Mouse (Mus musculus): ENCODE measurements around the gene Naa16. TPM values are rescaled to one million over a fixed set of nuclear protein-coding genes. Genes with fewer than 3 reads are reported as not detected.
A peak's percentile ranks its signal among the peaks of the same experiment; 100 is the strongest.

Gene Naa16
- polyA plus RNA-seq, 1 experiment from 2014 or later = 16.8 TPM

DNA sequence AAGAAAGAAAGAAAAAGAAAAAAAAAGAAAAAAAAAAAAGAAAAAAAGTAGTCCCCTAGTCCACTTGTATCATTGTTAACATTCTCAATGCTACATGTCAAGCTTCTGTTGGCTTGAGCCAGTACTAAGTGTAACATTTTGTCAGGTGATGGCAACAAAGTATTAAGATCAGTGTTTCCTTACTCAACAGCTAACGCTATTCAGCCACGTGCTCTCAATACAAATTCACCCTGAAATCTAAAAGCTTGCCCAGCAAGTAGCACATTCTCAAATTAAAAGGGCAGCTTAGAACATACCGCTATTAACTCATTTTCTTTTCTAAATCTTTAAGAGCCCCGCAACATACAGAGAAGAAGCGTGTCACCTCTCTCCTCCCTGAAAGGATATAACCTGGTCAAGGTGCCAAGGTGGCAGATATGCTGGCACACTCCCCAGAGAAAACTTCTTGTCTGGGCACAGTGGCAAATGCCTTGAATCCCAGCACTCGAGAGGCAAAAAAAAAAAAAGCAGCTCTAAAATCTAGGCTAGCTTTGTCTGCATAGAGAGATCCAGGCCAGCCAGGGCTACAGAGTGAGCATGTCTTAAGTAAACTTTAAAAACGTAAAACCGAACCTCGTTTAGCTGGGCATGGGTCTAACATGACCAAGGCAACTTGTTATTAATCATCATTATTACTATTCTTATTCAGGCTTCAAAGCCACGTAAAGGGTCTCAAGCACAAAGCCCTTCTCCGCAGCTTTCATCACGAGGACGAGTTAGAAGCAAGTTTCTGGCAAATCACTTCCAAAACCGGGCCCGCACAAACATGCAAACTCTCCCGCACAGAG lies 927 bp downstream of the Naa16 start:
- ATAC-seq = no peak
- TF ChIP-seq CTCF (IDR thresholded peaks at IDR 0.05; ENCODE audit: low read depth) = no peak
- peak overlapping the region; percentile 72 for H3K4me2 ChIP-seq (replicated peaks; ENCODE audit: low read depth)
- H3K4me3 ChIP-seq (ENCODE audit: low read depth, low read length) = peak overlapping the region; percentile 86
- peak overlapping the region; percentile 76 for H3K9ac ChIP-seq (ENCODE audit: low read depth, low read length)
- H3K27ac ChIP-seq (ENCODE audit: low read depth, low read length) = peak overlapping the region; percentile 86; the same call in 1 of the 2 replicates
- no peaks in the 10 kb centered on the region for H3K4me1 ChIP-seq (replicated peaks; ENCODE audit: control insufficient read depth, insufficient read depth, low read length)
- no peaks in the 10 kb centered on the region for H3K9me3 ChIP-seq (ENCODE audit: control insufficient read depth)
- H3K36me3 ChIP-seq (ENCODE audit: control insufficient read depth, insufficient read depth) = peaks cover 4% of the 10 kb centered on the region
- WGBS = 1% methylated on average over 16 of the region's 16 CpGs
- H3K27me3 ChIP-seq (replicated peaks; ENCODE audit: control insufficient read depth, insufficient read depth, low read length) = no peaks in the 10 kb centered on the region

DNA sequence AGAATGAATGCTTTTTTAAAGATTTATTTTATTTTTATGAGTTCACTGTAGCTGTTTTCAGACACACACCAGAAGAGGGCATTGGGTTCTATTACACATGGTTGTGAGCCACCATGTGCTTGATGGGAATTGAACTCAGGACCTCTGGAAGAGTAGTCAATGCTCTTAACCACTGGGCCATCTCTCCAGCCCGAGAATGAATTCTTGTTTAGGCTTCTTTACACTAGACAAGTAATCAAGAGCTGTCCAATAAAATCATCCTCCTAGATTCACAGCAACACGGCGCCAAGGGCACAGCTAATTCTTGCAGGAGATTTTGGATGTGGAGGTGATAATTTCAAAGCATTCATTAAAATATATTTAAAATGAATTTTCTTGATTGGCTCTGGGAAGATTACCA lies 2.3 kb downstream of the Naa16 start:
- H3K9me3 ChIP-seq (ENCODE audit: control insufficient read depth) = no peaks in the 10 kb centered on the region
- no peak overlapping the region for H3K9ac ChIP-seq (ENCODE audit: low read depth, low read length)
- H3K27me3 ChIP-seq (replicated peaks; ENCODE audit: control insufficient read depth, insufficient read depth, low read length) = no peaks in the 10 kb centered on the region
- H3K27ac ChIP-seq (ENCODE audit: low read depth, low read length) = no peak overlapping the region
- no peak overlapping the region for H3K4me3 ChIP-seq (ENCODE audit: low read depth, low read length)
- no peak overlapping the region for H3K4me2 ChIP-seq (replicated peaks; ENCODE audit: low read depth)
- ATAC-seq = no peak
- H3K4me1 ChIP-seq (replicated peaks; ENCODE audit: control insufficient read depth, insufficient read depth, low read length) = no peaks in the 10 kb centered on the region
- 85% methylated on average over 3 of the region's 3 CpGs for WGBS
- H3K36me3 ChIP-seq (ENCODE audit: control insufficient read depth, insufficient read depth) = peaks cover 4% of the 10 kb centered on the region
- TF ChIP-seq CTCF (IDR thresholded peaks at IDR 0.05; ENCODE audit: low read depth) = no peak

DNA sequence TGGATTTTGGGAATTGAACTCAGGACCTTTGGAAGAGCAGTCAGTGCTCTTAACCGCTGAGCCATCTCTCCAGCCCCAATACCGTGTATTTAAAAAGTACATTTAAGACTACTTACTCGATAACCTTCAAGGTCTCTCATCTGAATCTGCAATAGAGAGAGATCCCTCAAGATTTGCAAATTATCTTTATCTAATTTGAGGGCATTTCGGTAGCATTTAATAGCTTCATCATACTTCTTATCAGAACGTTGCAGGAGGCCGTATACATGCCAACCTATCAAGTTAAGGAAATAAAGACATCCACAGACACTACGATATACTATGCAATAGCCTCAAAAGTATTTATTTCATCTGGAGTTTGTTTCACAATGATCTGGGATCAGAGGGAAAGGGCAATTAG lies 7.5 kb downstream of the Naa16 start:
- Histone ChIP-seq H3K9ac (ENCODE audit: low read depth, low read length) (no peak overlapping the region), H3K27ac (ENCODE audit: low read depth, low read length) (no peak overlapping the region), H3K4me3 (ENCODE audit: low read depth, low read length) (no peak overlapping the region), H3K27me3 (replicated peaks; ENCODE audit: control insufficient read depth, insufficient read depth, low read length) (no peaks in the 10 kb centered on the region), H3K9me3 (ENCODE audit: control insufficient read depth) (no peaks in the 10 kb centered on the region), H3K4me1 (replicated peaks; ENCODE audit: control insufficient read depth, insufficient read depth, low read length) (no peaks in the 10 kb centered on the region), H3K4me2 (replicated peaks; ENCODE audit: low read depth) (no peak overlapping the region), H3K36me3 (ENCODE audit: control insufficient read depth, insufficient read depth) (peaks cover 14% of the 10 kb centered on the region)
- 79% methylated on average over 7 of the region's 7 CpGs for WGBS
- TF ChIP-seq CTCF (IDR thresholded peaks at IDR 0.05; ENCODE audit: low read depth) = no peak
- no peak for ATAC-seq

- Histone ChIP-seq H3K4me1 (replicated peaks; ENCODE audit: control insufficient read depth, insufficient read depth, low read length) (no peaks in the 10 kb centered on the region), H3K36me3 (ENCODE audit: control insufficient read depth, insufficient read depth) (peaks cover 24% of the 10 kb centered on the region), H3K9ac (ENCODE audit: low read depth, low read length) (no peak overlapping the region), H3K4me2 (replicated peaks; ENCODE audit: low read depth) (no peak overlapping the region), H3K9me3 (ENCODE audit: control insufficient read depth) (no peaks in the 10 kb centered on the region), H3K4me3 (ENCODE audit: low read depth, low read length) (no peak overlapping the region), H3K27ac (ENCODE audit: low read depth, low read length) (no peak overlapping the region), H3K27me3 (replicated peaks; ENCODE audit: control insufficient read depth, insufficient read depth, low read length) (no peaks in the 10 kb centered on the region)
- no peak for TF ChIP-seq CTCF (IDR thresholded peaks at IDR 0.05; ENCODE audit: low read depth)
- ATAC-seq = no peak
Measured at GRCm38 (mm10) chr14:79377041-79377440, 13.5 kb downstream of the Naa16 start.

GRCm38 (mm10) chr14:79358055-79358454 lies 32.5 kb downstream of the Naa16 start:
- H3K4me1 ChIP-seq (replicated peaks; ENCODE audit: control insufficient read depth, insufficient read depth, low read length) = 0 out of 2 replicates have a peak, but pooled peaks cover 2% of the 10 kb centered on the region
- no peak overlapping the region for H3K9ac ChIP-seq (ENCODE audit: low read depth, low read length)
- H3K27me3 ChIP-seq (replicated peaks; ENCODE audit: control insufficient read depth, insufficient read depth, low read length) = no peaks in the 10 kb centered on the region
- H3K27ac ChIP-seq (ENCODE audit: low read depth, low read length) = no peak overlapping the region
- 33% methylated on average over 2 of the region's 2 CpGs for WGBS
- no peak for TF ChIP-seq CTCF (IDR thresholded peaks at IDR 0.05; ENCODE audit: low read depth)
- no peaks in the 10 kb centered on the region for H3K9me3 ChIP-seq (ENCODE audit: control insufficient read depth)
- ATAC-seq = no peak
- H3K36me3 ChIP-seq (ENCODE audit: control insufficient read depth, insufficient read depth) = peaks cover 27% of the 10 kb centered on the region
- no peak overlapping the region for H3K4me2 ChIP-seq (replicated peaks; ENCODE audit: low read depth)
- no peak overlapping the region for H3K4me3 ChIP-seq (ENCODE audit: low read depth, low read length)

GRCm38 (mm10) chr14:79346384-79346783 lies 44.2 kb downstream of the Naa16 start:
- no peak for TF ChIP-seq CTCF (IDR thresholded peaks at IDR 0.05; ENCODE audit: low read depth)
- no peak overlapping the region for H3K9ac ChIP-seq (ENCODE audit: low read depth, low read length)
- H3K4me1 ChIP-seq (replicated peaks; ENCODE audit: control insufficient read depth, insufficient read depth, low read length) = no peaks in the 10 kb centered on the region
- no peaks in the 10 kb centered on the region for H3K27me3 ChIP-seq (replicated peaks; ENCODE audit: control insufficient read depth, insufficient read depth, low read length)
- no peaks in the 10 kb centered on the region for H3K9me3 ChIP-seq (ENCODE audit: control insufficient read depth)
- H3K36me3 ChIP-seq (ENCODE audit: control insufficient read depth, insufficient read depth) = peaks cover 47% of the 10 kb centered on the region
- ATAC-seq = no peak
- no peak overlapping the region for H3K4me3 ChIP-seq (ENCODE audit: low read depth, low read length)
- no peak overlapping the region for H3K27ac ChIP-seq (ENCODE audit: low read depth, low read length)
- 75% methylated on average over 3 of the region's 3 CpGs for WGBS
- no peak overlapping the region for H3K4me2 ChIP-seq (replicated peaks; ENCODE audit: low read depth)
